Mouse (Mus musculus) heart, embryonic 12.5 days (tissue): ENCODE measurements around the gene Pwwp2b. TPM values are rescaled to one million over a fixed set of nuclear protein-coding genes. Genes with fewer than 3 reads are reported as not detected.

Source experiments
- ATAC-seq: fragments of 200-750 bp; cut with Nextera tagmentation; 2 replicates; pipeline ENCODE4 v1.8.0; 2017; ENCODE audit warnings: moderate TSS enrichment, moderate library complexity; ENCODE audit not compliant: insufficient number of reproducible peaks, low FRiP score
- H3K27ac ChIP-seq: fragments of 300-500 bp; sonication (generic); 2 replicates; pipeline ENCODE4 v1.5.1; 2016; ENCODE audit warnings: mild to moderate bottlenecking, moderate library complexity; ENCODE audit not compliant: poor library complexity, severe bottlenecking
- H3K27me3 ChIP-seq: fragments of 300-500 bp; sonication (generic); replicated peaks from 2 replicates; pipeline ENCODE4 v1.6.1; 2016; ENCODE audit warnings: mild to moderate bottlenecking, moderate library complexity
- H3K36me3 ChIP-seq: fragments of 300-500 bp; sonication (generic); 2 replicates; pipeline ENCODE4 v1.6.1; 2016; ENCODE audit warnings: mild to moderate bottlenecking, moderate library complexity
- H3K4me1 ChIP-seq: fragments of 300-500 bp; sonication (generic); replicated peaks from 2 replicates; pipeline ENCODE4 v1.6.1; 2016; ENCODE audit warnings: mild to moderate bottlenecking
- H3K4me2 ChIP-seq: fragments of 300-500 bp; sonication (generic); 2 replicates; pipeline ENCODE4 v1.6.1; 2016; ENCODE audit warnings: mild to moderate bottlenecking, moderate library complexity
- H3K4me3 ChIP-seq: fragments of 300-500 bp; sonication (generic); 2 replicates; pipeline ENCODE4 v1.5.1; 2016; ENCODE audit warnings: mild to moderate bottlenecking
- H3K9ac ChIP-seq: fragments of 300-500 bp; sonication (generic); 2 replicates; pipeline ENCODE4 v1.6.1; 2016; ENCODE audit warnings: mild to moderate bottlenecking, moderate library complexity
- H3K9me3 ChIP-seq: fragments of 300-500 bp; sonication (generic); replicated peaks from 2 replicates; pipeline ENCODE4 v1.6.1; 2016; ENCODE audit warnings: mild to moderate bottlenecking, moderate library complexity
- WGBS: fragments of 180-500 bp; shearing (Covaris S2); methylation state at CpG from one replicate; pipeline ENCODE4 v1.1.7; 2016; 5-methylcytosine and 5-hydroxymethylcytosine counted together
- polyA plus RNA-seq: library from polyadenylated mRNA; unstranded; fragments of >200 nt; fragmentation: Nextera tagmentation; extraction: Ambion mirVana; gene quantifications from 2 replicates; pipeline ENCODE4 v1.2.1, GENCODE M21; 2016

The Pwwp2b gene
- polyA plus RNA-seq, 1 experiment from 2014 or later: 8.0 TPM

- peaks cover 20% of the 10 kb centered on the region for H3K36me3 ChIP-seq
- no peak for ATAC-seq
- 68% methylated on average over 6 of the region's 6 CpGs for WGBS
- no peak overlapping the region for H3K9ac ChIP-seq
- peaks cover 46% of the 10 kb centered on the region for H3K4me1 ChIP-seq
- H3K27ac ChIP-seq: peak overlapping the region; percentile 20
- no peak overlapping the region for H3K4me2 ChIP-seq
- H3K9me3 ChIP-seq: no peaks in the 10 kb centered on the region
- no peak overlapping the region for H3K4me3 ChIP-seq
- H3K27me3 ChIP-seq: no peaks in the 10 kb centered on the region
These were observed 18.1 kb downstream of the Pwwp2b start for GRCm38 (mm10) chr7:139266431-139266830.

DNA sequence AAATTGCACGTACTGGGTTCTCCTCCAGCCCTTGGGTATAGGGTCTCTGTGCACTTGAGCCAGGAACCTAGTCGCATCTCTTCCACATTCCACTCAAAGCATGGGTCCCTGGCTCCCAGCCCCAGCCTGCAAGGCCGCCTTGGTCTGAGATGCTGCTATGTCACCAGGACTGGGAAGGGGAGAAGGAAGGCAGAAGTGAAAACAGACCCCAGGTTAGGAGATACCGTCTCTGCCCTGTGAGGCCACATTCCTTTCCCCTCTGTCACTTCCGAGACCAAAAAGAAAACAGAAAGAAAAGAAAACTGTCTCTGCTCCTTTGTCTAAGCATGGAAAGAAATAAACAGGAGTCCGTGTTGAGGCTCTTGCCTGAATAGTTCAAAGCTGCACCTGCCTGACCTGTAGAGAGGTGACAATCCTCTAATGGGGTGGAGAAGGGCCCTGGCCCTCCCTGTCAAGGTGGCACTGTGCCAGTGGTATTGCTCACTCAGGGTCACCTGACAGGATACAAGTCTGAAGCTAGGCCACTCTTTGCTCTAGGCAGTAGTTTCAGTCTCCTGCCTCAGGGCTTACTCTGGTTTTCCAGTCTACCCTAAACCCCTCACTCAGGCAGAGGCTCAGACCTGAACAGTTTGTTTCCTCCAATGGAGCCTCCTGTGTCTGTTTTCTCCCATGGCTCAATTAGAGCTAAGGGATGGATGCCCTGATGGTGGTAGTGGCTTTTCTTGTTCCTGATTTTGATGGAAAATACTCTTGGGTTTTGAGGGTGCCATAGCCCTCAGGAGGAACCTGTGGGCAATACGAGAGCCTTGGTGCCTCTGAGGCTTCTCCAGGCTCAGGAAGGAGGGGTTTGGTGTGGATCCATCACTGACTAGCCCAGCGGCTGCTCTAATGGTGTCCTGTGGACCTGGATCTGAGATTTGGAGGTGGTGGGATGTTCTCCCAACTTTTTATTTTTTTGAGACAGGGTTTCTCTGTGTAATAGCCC, 18.9 kb downstream of the Pwwp2b start:
- H3K4me1 ChIP-seq: peaks cover 54% of the 10 kb centered on the region
- H3K9me3 ChIP-seq: no peaks in the 10 kb centered on the region
- peak; percentile 10; the same call in 1 of the 2 replicates for ATAC-seq
- H3K9ac ChIP-seq: no peak overlapping the region
- H3K4me2 ChIP-seq: no peak overlapping the region
- H3K27me3 ChIP-seq: no peaks in the 10 kb centered on the region
- no peak overlapping the region for H3K4me3 ChIP-seq
- WGBS: 49% methylated on average over 8 of the region's 8 CpGs
- peak overlapping the region; percentile 20 for H3K27ac ChIP-seq
- peaks cover 16% of the 10 kb centered on the region for H3K36me3 ChIP-seq

DNA sequence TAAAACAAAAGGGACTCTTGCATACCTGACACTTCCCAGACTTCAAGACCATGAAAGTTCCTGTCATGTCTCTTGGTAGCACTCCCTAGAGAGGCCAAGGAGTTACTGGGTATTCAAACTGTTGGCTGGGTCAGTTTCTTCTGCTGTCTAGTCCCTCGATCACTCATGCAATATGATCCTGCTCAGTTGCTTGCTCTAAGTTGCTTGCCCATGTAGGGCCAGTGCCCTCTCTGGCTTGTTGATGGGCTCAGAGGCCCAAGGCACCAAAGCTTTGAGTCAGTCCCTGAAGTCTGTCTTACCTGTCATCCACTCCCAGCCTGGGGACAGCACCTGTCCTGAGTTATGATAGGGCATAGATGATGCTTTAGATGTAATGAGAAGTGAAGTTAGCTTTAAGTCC, 22.5 kb downstream of the Pwwp2b start:
- H3K4me3 ChIP-seq: no peak overlapping the region
- H3K27me3 ChIP-seq: no peaks in the 10 kb centered on the region
- H3K36me3 ChIP-seq: peaks cover 16% of the 10 kb centered on the region
- WGBS: 74% methylated on average over 1 of the region's 1 CpGs
- H3K9ac ChIP-seq: no peak overlapping the region
- no peak for ATAC-seq
- H3K4me1 ChIP-seq: peaks cover 61% of the 10 kb centered on the region
- no peaks in the 10 kb centered on the region for H3K9me3 ChIP-seq
- no peak overlapping the region for H3K27ac ChIP-seq
- no peak overlapping the region for H3K4me2 ChIP-seq

GRCm38 (mm10) chr7:139271871-139272270, 23.6 kb downstream of the Pwwp2b start:
- no peaks in the 10 kb centered on the region for H3K9me3 ChIP-seq
- H3K4me2 ChIP-seq: no peak overlapping the region
- WGBS: 59% methylated on average over 5 of the region's 5 CpGs
- ATAC-seq: no peak
- H3K4me3 ChIP-seq: no peak overlapping the region
- H3K36me3 ChIP-seq: peaks cover 16% of the 10 kb centered on the region
- H3K9ac ChIP-seq: no peak overlapping the region
- no peaks in the 10 kb centered on the region for H3K27me3 ChIP-seq
- peaks cover 51% of the 10 kb centered on the region for H3K4me1 ChIP-seq
- peak overlapping the region; percentile 91 for H3K27ac ChIP-seq

- no peak overlapping the region for H3K9ac ChIP-seq
- peak overlapping the region; percentile 91 for H3K27ac ChIP-seq
- ATAC-seq: peak; percentile 46
These were observed 24.5 kb downstream of the Pwwp2b start for GRCm38 (mm10) chr7:139272639-139273396.

DNA sequence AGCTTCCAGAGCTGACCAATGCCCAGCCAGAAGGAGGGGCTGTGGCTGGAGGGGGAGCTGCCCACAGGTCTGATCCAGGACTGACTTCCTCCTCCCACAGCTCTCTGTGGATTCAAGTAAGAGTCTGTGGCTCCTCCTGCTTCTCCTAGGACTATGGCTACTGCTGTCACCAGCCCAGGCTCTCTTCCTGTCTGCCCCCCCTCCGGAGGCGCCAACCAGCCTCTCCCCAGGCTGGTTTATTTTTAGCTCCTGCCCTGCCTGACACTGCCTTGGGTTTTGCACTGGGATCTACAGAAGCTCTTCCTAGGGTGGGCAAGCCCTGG, 25.1 kb downstream of the Pwwp2b start:
- Histone ChIP-seq H3K4me2 (peak overlapping the region; percentile 44), H3K27me3 (no peaks in the 10 kb centered on the region), H3K4me1 (peaks cover 39% of the 10 kb centered on the region), H3K36me3 (peaks cover 11% of the 10 kb centered on the region), H3K9ac (no peak overlapping the region), H3K27ac (peak overlapping the region; percentile 91), H3K9me3 (no peaks in the 10 kb centered on the region), H3K4me3 (no peak overlapping the region)
- peak; percentile 84 for ATAC-seq
- WGBS: 0% methylated on average over 2 of the region's 2 CpGs

More at GRCm38 (mm10) chr7:139272639-139273396, 24.5 kb downstream of the Pwwp2b start:
- Histone ChIP-seq H3K9me3 (no peaks in the 10 kb centered on the region), H3K27me3 (no peaks in the 10 kb centered on the region), H3K36me3 (peaks cover 16% of the 10 kb centered on the region), H3K4me2 (peak overlapping the region; percentile 44), H3K4me3 (no peak overlapping the region), H3K4me1 (peaks cover 42% of the 10 kb centered on the region)
- WGBS: 28% methylated on average over 1 of the region's 1 CpGs

DNA sequence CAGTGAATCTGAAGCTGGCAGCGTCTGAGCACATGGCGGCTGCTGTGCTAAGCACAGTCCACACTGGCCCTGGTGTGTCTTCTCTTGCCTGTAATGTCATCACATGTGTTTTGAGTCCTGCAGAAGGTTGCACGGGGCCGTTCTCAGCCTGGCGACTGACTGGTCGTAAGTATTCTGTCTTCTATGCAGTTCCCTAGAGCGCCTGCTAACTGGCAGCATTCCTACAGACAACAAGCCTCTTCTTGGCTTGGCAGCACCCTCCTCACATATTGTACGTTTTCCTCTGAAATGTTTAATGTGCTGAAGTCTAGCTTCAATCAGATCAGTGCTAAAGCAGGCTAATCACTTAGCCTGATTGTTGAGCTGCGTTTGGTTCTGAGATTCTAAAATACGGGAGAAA, 27.3 kb downstream of the Pwwp2b start:
- Histone ChIP-seq H3K36me3 (no peaks in the 10 kb centered on the region), H3K4me1 (peaks cover 56% of the 10 kb centered on the region), H3K27ac (no peak overlapping the region), H3K27me3 (no peaks in the 10 kb centered on the region), H3K4me3 (no peak overlapping the region), H3K9me3 (no peaks in the 10 kb centered on the region), H3K4me2 (no peak overlapping the region), H3K9ac (no peak overlapping the region)
- ATAC-seq: no peak
- WGBS: 54% methylated on average over 10 of the region's 10 CpGs

- Histone ChIP-seq H3K27ac (no peak overlapping the region), H3K9me3 (no peaks in the 10 kb centered on the region), H3K4me1 (peaks cover 61% of the 10 kb centered on the region), H3K36me3 (no peaks in the 10 kb centered on the region), H3K27me3 (no peaks in the 10 kb centered on the region), H3K4me3 (no peak overlapping the region), H3K9ac (no peak overlapping the region), H3K4me2 (no peak overlapping the region)
- 87% methylated on average over 10 of the region's 10 CpGs for WGBS
- no peak for ATAC-seq
These were observed 27.9 kb downstream of the Pwwp2b start for GRCm38 (mm10) chr7:139276150-139276549.

- Histone ChIP-seq H3K9me3 (no peaks in the 10 kb centered on the region), H3K4me1 (peaks cover 54% of the 10 kb centered on the region), H3K4me3 (no peak overlapping the region), H3K27me3 (no peaks in the 10 kb centered on the region), H3K9ac (no peak overlapping the region), H3K27ac (no peak overlapping the region), H3K4me2 (no peak overlapping the region), H3K36me3 (no peaks in the 10 kb centered on the region)
- no peak for ATAC-seq
- WGBS: 81% methylated on average over 7 of the region's 7 CpGs
These were observed 29.3 kb downstream of the Pwwp2b start for GRCm38 (mm10) chr7:139277536-139277935.

GRCm38 (mm10) chr7:139279571-139279970, 31.3 kb downstream of the Pwwp2b start:
- no peaks in the 10 kb centered on the region for H3K9me3 ChIP-seq
- H3K4me3 ChIP-seq: no peak overlapping the region
- H3K4me1 ChIP-seq: peaks cover 40% of the 10 kb centered on the region
- H3K27me3 ChIP-seq: no peaks in the 10 kb centered on the region
- H3K36me3 ChIP-seq: no peaks in the 10 kb centered on the region
- H3K4me2 ChIP-seq: no peak overlapping the region
- WGBS: 60% methylated on average over 5 of the region's 5 CpGs
- no peak for ATAC-seq
- H3K9ac ChIP-seq: no peak overlapping the region
- H3K27ac ChIP-seq: no peak overlapping the region

- 65% methylated on average over 1 of the region's 1 CpGs for WGBS
These were observed 31.8 kb downstream of the Pwwp2b start for GRCm38 (mm10) chr7:139280044-139280443.

More at GRCm38 (mm10) chr7:139280044-139280443, 31.8 kb downstream of the Pwwp2b start:
- Histone ChIP-seq H3K36me3 (no peaks in the 10 kb centered on the region), H3K9me3 (no peaks in the 10 kb centered on the region), H3K4me3 (no peak overlapping the region), H3K4me1 (peaks cover 40% of the 10 kb centered on the region), H3K4me2 (no peak overlapping the region), H3K27me3 (no peaks in the 10 kb centered on the region), H3K9ac (peak overlapping the region; percentile 4; the same call in 1 of the 2 replicates), H3K27ac (no peak overlapping the region; the same call in 1 of the 2 replicates)
- ATAC-seq: no peak
